Mouse (Mus musculus) heart, postnatal 25 days (tissue): Measurements from ENCODE around the gene Shb. TPM values are rescaled to one million over a fixed set of nuclear protein-coding genes. Genes with fewer than 3 reads are reported as not detected.

ENCODE experiments used
- DNase-seq: peaks from one replicate; pipeline ENCODE4 v3.0.0; 2022; ENCODE audit warnings: low spot score
- intact Hi-C: fragments of 180-260 bp; cut with DNase I; formaldehyde crosslinking; loops from one replicate; pipeline ENCODE4 v1.15.1; 2025
- total RNA-seq, 2 experiments: library from RNA; stranded (reverse); gene quantifications; 2 replicates each; pipeline ENCODE4 v1.2.3; 2021

Gene Shb
- total RNA-seq, 2 experiments from 2014 or later: 34.9 to 37.7 TPM

DNA sequence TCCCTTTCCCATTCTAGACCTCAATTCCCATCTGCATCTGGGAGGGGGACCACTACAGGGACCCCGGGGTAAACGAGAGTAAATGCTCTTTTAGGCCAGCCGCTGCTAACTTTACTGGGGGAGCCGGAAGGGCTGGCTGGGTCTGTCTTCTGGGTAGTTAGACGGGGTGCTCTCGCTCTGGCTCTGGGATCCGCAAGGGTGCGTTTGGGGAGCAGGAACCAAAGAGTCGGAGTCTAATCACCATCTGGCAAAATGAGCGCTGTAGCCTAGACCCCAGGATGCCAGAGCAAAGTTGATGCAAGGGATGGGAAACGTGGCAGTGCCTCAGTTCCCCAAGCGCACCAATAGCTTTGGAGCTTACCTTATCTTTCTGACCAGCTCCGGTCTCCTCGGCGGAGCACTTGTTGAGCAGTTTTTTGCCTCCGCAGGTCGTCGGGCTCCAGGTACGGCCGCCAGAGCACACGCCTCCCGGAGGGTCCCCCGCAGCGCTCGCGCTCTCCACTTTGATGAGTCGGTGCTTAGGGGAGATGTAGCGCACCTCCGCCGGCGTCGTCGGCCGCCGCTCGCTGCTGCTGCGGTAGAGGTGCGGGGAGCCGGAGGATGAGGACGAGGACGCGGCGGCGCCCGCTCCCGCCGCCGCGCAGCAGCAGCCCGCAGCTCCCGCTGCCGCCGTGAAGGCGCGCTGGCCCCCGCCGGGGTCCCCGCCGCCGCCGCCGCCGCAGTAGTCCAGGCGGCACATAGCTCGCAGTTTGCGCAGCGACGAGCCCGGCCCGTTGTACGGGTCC, 2.9 kb downstream of the Shb start:
- intact Hi-C loops: loop anchor here (2.0 to 5.0 kb wide), 3 partner anchors 42 to 109 kb away; no protein-coding TSS in a partner anchor
- no peak for DNase-seq

DNA sequence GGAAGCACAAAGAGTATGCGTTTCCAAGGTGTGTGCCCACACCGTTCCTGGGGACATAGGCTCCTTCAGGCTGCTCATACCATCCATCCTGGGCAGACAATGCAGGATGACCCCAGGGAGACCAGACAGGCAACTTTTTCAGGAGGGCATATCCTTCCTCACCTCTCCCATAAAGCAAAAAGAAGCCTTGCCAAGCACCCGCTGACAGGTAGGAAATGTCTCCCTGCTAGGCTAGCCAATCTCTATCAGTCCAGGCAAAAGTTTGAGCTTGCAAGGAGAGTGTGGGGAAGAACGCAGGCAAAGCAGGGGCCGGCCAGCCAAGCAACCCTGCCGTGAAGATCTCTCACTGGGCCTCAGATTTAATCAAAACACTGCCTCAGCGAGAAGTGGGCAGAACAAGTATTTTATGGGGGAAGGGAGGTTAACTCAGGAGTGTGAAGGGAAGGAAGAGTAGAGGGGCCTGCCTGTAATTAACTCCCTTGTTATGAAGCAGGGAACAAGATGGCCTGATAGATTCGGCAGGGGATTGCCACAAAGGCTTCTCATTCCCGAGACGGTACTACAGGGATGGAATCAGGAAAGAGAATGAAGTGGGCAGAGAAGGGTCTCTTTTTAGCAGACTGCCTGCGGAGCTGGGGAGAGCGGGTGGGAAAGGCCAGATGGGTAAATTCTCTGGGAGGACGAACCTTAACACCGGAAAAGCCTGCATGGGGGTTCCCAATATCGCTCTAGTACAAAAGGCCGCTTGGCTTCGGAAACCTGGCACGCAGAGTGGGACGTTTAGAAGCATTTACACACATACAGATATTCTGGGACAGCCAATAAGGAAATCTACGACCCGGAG, 3.7 kb downstream of the Shb start:
- intact Hi-C loops: loop anchor here (2.0 to 5.0 kb wide), 3 partner anchors 41 to 108 kb away; no protein-coding TSS in a partner anchor
- no peak for DNase-seq

DNA sequence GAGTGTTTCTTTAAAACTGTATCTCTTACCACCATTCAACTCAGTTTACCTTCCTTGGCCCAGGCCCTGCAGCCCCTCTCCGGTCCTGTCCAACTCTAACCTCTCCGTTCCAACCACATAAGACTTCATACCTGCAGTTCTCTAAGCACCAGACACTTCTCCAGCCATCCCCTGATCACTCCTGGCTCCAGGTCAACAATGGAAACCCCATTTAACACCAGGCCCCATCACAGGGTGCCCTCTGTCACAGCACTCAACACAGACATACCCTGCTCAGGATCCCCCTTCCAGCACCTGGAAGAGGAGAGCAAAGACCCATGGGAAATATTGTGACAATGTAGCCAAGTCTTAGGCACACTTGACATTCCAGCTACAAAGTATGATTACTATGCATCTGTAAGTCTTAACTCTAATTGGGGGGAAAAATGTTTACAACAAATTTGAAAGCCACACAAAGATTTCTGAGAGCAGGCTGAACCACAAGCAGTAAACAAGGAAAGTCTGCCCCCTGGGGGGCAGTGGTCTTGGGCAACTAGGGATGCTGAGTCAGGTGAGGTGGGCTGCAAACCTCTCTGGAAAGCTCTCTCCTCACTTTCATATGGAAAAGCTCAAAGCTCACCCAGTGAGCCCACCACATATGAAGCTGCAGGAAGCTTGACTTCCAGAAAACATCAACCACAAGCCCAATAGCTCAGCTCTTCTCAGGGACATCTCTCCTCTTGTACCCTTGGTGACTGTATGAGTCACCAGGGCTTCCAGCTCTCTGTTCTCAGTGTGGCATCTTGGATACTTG, 4.5 kb downstream of the Shb start:
- intact Hi-C loops: loop anchor here (2.0 to 5.0 kb wide), 3 partner anchors 40 to 107 kb away; no protein-coding TSS in a partner anchor

DNA sequence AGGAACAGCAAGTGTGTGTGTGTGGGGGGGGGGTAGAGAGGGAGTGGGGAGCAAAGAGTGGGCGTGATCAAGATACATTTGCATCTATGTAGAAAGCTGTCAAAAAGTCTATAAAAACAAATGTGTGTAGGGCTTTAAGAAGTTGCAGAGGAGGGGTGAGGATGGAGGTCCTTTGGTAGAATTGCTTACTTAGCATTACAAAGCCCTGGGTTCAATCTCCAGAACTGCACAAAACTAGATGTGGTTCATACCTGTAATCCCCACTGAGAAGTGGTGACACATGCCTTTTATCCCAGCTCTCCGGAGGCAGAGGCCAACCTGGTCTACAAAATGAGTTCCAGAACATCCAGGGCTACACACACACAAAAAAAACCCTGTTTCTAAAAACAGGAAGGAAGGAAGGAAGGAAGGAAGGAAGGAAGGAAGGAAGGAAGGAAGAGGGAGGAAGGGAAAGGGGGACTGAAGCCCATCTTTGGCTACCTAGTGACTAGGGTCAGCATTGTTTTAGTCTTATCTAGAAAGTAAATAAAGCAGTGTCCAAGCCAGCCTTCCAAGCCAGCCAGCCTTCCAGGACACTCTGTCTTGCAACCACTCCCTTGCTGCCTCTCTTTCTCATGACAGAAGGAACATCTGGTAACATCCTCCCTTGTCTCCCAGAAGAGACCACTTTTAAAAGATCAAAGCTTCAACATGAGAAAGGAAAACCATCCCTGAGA, 5.3 kb downstream of the Shb start:
- no peak for DNase-seq
- intact Hi-C loops: loop anchor here (5.0 kb wide), 2 partner anchors 40 to 55 kb away; no protein-coding TSS in a partner anchor

More for the DNA sequence above, 4.5 kb downstream of the Shb start:
- DNase-seq: no peak

DNA sequence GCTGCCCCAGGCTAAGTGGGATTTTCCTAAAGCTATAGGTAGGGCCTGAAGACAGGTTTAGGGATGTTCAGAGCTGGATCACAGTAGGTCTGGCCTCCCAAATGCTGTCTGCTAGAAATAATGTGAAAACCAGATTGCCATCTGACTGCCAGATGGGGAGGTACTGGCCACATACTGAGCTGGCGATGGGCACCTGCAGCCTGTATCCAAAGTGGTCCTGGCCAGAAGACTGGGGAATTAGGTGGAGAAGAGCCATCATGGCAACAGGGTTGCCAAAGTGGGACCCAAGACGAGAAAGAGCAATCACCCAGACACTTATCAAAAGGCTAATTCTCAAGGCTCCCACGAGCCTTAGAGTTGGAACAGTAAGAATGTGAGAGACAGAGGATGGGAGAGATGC, 6.1 kb downstream of the Shb start:
- intact Hi-C loops: loop anchor here (5.0 kb wide), 2 partner anchors 39 to 54 kb away; no protein-coding TSS in a partner anchor
- DNase-seq: no peak

DNA sequence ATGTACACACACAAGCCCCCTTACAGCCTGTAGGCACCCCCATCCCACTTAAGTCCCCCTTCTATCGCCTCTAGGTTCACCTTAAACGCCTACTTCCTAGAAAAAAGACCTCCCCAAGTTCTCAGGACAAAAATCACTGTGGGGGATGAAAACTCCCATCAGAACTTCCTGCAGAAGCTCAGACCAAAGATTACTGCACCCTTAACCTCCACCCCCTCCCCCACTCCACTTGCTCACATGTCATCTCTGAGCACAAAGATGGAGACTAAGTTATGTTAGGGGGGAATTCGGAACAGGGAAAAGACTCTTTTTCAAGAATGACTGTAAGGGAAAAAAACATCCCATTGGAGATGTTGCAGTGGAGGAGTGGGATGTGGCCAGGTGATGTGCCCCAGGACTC, 6.7 kb downstream of the Shb start:
- DNase-seq: no peak
- intact Hi-C loops: loop anchor here (5.0 kb wide), 2 partner anchors 38 to 53 kb away; no protein-coding TSS in a partner anchor

DNA sequence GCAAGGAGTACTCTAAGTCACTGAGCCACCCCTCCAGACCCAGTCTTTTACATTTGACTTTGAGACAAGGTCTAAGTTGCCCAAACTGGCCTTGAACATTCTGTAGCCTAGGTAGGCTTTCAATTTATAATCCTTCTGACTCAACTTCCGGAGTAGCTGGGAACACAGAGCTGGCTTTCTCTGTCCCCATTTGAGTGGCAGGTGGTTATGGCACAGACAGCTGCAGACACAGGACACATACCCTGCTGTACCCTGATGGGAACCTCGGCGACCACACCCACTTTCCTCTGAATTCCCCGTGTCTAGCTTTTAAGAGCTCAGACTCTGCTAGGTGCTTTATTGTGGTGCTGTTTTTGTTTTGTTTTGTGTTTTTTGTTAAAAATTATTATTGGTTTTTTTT, 7.7 kb downstream of the Shb start:
- intact Hi-C loops: loop anchor here (5.0 kb wide), 2 partner anchors 37 to 52 kb away; no protein-coding TSS in a partner anchor
- no peak for DNase-seq

DNA sequence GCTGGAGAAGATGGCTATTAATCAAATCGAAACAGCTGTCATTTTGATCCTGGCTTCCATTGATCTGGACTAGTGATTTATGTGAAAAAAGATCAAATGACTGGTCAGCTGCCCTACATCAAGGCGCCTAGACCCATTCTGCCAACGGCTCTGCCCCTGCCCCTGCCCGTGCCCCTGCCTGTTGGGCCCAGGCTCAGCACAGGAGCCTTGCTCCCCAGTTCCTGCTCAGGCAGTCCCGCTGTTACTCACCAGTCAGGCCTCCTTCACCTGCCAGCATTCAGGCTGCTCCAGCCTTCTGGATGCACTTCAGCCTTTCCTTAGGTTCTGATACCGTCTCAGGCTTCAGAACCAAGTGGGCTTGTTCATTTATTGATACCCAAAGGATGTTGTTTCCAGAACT, 8.9 kb downstream of the Shb start:
- DNase-seq: no peak
- intact Hi-C loops: no loop called here

DNA sequence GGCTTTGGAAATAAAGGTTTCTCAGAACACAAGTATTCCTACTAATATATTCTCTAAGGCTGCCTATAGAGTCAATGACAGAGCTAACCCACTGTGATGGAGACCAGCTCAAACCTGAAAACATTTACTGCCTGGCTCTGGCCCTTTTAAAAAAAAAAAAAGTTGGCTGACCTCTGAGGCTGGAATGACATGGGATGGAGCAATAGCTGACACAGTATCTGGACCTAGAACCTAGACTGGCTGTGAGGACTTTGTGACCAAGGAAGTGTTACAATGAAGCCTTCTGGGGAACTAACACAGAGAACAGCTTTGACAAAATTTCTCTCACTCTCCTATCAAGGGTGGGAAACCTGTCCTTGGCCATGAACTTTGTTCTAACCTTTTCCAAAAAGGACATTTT, 9.3 kb downstream of the Shb start:
- DNase-seq: no peak

DNA sequence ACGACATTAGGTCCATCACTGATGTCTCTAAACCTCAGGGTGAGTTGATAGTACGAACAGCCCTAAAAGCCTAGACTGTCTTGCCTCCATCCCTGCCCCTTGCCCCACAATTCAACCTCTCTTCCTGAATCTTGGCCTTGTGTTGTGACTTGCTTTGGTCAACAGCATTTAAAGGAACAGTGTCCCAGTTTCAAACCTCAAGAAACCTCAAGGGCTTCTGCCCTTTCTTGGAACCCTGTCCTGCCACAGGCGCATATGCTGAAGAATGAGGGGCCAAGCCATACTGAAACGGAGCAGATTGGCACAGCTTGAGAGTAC, 9.7 kb downstream of the Shb start:
- intact Hi-C loops: no loop called here
- no peak for DNase-seq

More for the DNA sequence above, 9.3 kb downstream of the Shb start:
- intact Hi-C loops: no loop called here

DNA sequence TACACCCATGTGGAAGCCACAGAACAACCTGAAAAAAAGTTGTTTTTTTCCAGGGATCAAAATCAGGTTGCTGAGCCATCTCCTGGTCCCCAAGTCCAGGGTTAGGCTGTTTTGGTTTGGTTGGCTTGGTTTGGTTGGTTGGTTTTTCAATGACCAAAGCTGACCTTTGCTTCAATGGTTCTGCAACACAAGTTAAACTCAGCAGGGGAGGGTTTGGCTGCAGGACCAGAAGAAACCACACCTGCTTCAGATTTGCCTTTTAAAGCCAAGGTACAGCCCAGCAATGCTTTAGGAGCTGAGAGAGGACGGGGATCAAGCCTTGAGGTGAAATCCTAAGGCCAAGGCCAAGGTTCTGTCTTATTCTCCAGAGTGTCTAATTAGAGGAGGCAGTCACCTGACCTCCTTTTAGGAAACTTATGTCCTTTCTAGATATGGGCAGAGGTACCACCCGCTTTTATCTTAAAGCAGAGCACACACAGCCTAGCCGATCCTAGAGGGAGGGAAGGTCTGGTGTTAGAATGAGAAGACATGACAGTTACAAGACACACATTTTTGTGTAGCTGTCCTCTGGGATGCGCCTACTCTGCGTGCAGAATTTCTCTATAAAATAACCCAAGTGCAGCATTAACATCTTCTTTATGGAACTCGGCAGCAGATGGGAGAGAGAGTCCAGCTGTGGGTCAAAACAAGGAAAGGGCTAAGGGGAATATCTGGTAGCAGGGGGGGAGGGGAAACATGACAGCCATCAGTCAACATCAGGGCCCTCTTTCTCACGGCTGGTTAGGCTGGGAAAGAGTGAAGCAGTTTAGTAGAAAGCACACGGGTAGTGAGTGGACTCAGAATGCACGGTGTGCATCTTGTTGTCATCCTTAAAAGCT, 10.3 kb downstream of the Shb start:
- intact Hi-C loops: no loop called here
- no peak for DNase-seq

DNA sequence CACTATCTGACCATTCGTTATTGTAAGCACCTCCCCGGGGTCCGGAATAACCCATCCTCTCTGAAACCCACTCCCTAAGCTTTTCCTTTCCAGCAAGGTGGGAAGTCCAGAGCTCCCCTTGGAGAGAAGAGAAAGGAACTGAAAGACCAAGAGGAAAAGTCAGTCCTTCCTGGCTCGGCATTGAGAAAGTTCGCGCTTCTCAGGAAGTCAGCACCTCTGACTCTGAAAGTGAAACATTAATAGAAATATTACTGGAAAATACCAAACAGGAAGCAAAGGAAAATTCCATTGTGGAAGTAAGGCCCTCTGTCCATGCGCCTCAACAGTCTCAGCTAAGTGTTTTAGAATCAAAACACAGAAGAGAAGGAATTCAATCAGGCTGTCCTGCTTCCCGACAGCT, 11.9 kb downstream of the Shb start:
- intact Hi-C loops: no loop called here
- no peak for DNase-seq

DNA sequence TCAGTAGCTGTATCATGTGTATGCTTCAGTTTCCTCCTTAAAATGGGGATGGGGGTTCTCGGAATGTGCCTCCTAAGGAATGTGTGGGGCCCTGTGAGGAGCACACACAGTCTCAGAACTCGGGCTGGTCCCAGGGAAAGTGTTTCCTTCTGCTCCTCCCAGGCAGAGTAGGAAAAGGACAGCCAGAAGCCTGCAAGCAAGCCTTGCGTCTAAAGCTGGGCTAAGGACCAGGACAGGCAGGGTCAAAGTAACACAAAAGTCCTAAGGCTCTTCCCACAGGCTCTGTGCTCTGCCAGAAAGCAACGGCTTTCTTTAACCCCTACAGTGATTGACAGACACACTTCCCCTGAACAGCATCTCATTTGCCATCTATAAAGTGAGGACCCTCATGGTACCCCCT, 14.9 kb downstream of the Shb start:
- no peak for DNase-seq
- intact Hi-C loops: no loop called here

DNA sequence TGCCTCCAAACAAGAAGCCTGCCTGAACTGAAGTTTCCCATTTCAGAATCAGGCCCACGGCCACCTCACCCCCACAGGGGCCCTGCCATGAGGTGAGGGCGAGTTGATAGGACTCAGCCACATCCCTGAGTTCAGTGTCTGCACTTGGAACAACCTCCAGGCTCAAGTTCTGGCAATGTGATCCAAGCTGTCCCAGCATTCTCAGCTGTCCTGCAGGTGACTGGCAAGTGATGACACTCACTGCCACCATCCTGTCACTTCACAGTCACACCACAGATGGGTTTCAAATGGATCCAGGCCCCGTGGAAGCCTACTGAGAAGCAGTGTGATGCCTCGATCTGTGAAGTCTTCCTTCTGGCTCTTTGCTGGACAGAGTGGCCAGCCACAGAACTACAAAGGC, 16.4 kb downstream of the Shb start:
- intact Hi-C loops: no loop called here
- DNase-seq: no peak

DNA sequence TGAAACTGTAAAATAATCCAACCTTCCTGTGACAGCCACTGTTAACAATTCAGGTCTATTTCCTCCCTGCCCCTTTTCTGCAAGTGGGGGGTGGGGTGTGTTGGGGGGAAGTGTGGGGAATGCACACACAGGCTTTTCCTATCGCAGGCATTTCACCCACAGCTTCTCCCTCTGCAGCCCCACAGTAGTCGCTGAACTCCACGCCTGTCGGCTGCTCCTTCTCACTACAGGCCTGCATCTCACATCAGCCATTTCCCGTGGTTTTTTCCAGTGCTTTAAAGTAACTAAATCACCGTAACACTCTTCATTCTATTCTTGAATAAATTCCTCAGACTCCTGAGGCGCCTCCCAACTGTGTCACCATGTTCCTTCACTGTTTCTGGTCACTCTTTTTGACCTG, 17.9 kb downstream of the Shb start:
- intact Hi-C loops: no loop called here
- no peak for DNase-seq

DNA sequence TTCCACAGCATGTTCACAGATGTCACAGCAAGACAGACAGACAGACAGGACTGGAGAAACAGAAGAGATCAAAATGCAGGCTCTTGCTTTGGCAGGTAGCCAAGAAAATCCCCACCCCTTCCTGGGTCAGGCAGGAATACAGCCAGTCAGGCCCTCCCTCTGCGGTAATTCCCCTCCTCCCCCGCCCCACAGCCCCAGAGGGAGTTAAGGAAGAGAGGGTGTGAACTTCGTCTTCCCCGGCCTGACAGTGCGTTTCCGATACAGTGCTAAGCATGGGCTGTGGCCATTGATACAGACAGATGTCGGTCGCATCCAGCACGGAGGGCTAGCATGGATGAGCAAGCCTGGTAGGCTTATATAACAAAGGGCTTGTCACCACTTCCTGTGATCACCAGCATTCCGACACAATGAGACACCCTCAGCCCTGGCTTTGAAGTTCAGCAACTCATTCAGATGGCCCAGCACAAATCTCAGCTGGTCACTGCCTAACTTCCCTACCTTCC, 18.4 kb downstream of the Shb start:
- DNase-seq: peak; percentile 50
- intact Hi-C loops: no loop called here

DNA sequence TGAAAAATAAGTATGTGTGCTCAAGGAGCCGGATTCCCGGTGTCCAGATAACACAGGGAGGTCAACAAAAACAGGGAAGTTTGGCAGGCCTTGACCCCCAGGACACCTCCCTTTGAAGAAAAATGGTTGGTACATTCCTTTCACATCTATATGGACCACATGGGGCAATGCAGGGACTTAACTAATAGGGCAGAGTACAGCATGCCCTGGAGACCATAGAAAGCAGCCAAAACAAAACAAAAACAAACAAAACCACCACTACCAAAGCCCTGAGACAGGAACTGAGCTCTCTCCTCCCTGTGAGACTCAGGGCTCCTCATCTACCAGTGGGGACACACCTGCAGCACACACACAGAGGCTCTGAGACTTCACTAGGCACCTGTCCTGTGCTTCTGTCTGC, 18.9 kb downstream of the Shb start:
- intact Hi-C loops: no loop called here
- DNase-seq: no peak

DNA sequence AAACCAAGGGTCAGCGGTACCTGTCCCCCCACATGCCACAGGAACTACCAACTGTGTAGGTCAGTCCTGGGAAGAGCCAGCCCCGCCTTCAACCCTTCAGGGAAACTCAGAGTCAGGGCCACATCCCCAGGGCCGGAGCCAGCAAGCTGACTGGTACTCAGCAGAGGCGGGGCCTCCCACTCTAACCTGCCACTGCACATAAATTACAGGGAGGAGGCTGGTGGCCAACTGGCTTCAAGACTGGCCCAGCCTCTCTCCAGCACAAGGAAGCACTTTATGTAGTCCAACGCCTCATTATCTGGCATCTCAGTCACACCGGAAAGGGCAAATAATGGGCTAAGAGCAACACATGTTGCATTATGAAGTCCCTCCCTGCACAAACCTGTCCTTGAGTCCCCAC, 22.1 kb downstream of the Shb start:
- intact Hi-C loops: no loop called here
- no peak for DNase-seq
